Mouse (Mus musculus) olfactory bulb, adult 2 months (tissue): ENCODE measurements around the gene Sap30l. TPM values are rescaled to one million over a fixed set of nuclear protein-coding genes. Genes with fewer than 3 reads are reported as not detected.

Source experiments
- H3K27ac ChIP-seq: fragments of 200-500 bp; 2 replicates; pipeline ENCODE4 v1.5.1; 2012; ENCODE audit warnings: low read depth, low read length; ENCODE audit not compliant: insufficient read depth
- H3K4me1 ChIP-seq: fragments of 200-500 bp; 2 replicates; pipeline ENCODE4 v1.6.1; 2012; ENCODE audit warnings: low read length; ENCODE audit not compliant: control insufficient read depth, insufficient read depth
- H3K4me3 ChIP-seq: fragments of 200-500 bp; 2 replicates; pipeline ENCODE4 v1.5.1; 2012; ENCODE audit warnings: mild to moderate bottlenecking, low read depth, low read length, moderate library complexity; ENCODE audit not compliant: insufficient read depth
- CTCF ChIP-seq: fragments of 200-500 bp; IDR thresholded peaks from 2 replicates; pipeline ENCODE4 v1.5.1; 2012; ENCODE audit warnings: low read depth, mild to moderate bottlenecking, low read length, moderate library complexity; ENCODE audit not compliant: insufficient read depth
- POLR2A ChIP-seq: fragments of 200-500 bp; IDR thresholded peaks from 2 replicates; pipeline ENCODE4 v1.6.1; 2012; ENCODE audit warnings: mild to moderate bottlenecking, low read depth, low read length, moderate library complexity; ENCODE audit not compliant: insufficient read depth
- WGBS: fragments of 180-500 bp; shearing (Covaris S2); methylation state at CpG from one replicate; pipeline ENCODE4 v1.1.7; 2018; 5-methylcytosine and 5-hydroxymethylcytosine counted together
- polyA plus RNA-seq: library from polyadenylated mRNA; stranded (reverse); fragments of >200 nt; gene quantifications from 2 replicates; pipeline ENCODE4 v1.2.4, GENCODE M21; 2012; ENCODE audit warnings: low replicate concordance; ENCODE audit not compliant: missing spikeins, insufficient read depth, insufficient read length

Gene Sap30l
- polyA plus RNA-seq, result not detected in 2 replicates

DNA sequence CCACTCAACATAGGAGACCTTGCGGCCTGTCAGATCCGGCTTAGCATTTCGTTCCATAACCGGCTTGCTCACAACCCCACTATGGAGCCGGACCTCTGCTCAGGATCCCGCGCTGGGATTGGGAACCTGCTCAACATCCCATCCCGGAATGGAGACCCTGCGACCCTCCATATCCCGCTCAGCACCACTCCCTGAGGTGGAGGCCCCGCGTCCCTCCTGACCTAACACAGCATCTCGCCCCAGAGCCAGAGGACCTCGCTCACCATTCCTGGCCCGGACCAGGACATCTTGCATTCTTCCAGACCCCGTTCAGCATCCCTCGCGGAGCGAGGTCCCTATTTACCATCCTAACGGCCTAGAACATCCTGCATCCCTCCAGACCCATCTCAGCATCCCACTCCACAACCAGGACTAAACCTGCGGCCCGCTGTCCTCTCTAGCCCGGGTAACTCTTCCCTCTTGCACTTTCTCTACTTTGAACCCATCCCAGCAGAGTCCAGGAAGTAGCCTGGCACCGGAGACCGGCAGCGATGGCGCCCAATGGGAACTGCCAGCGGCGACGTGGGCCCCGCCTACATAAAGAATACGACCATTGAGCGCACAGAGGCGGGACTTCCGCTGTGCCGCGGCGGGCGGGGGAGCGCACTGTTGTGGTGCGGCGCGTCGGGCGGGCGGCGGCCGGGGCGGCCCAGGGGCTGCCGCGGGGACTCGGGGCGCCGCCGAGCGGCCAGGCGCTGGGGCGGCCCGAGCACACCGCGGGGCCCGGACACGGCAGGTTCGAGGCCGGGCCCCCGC, at the start of gene Sap30l:
TSS of gene Sap30l (plus strand) at position 667 of the 795 bp plus-strand sequence.
- WGBS, result 3% methylated on average over 65 of the region's 66 CpGs
- TF ChIP-seq POLR2A (0 out of 2 replicates have a peak, but pooled peaks have one; percentile 36), CTCF (no peak)
- Histone ChIP-seq H3K27ac (no peak within 1 kb of the TSS), H3K4me1 (peaks cover 12% of the 10 kb centered on the region), H3K4me3 (peak within 1 kb of the TSS; percentile 78)

DNA sequence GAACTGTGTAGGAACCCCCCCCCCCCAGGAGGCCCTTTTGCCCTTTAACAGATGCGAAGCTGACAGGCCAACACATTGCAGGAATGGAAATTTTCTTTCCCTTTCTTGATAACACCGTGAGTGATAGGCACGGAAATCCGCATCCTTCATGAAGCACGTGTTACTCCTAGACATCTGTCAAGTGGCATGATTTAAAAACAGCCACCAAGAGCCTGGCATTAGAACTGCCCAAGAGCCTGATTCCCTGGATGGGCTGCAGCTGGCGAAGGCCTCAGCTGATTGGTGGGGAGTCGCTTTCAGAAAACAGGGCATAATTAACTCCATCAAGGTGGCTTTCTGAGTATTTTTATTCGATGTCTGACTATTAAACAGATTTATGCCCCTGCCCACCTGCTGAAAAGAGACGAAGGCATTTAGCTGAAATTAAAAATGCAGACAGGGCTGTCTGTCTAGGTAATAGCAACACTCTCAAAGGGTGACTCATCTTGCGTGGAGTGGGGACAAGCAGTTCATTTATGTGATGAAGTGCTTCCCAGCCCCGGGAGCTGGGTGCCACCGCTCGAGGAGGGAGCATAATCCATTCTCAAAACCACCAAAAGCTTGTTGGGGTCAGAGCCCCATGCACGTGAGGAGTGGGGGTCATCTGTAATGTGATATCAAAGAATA, 47.8 kb upstream of the Sap30l start:
- H3K27ac ChIP-seq, result no peak overlapping the region
- no peak for TF ChIP-seq CTCF
- no peak for TF ChIP-seq POLR2A
- 52% methylated on average over 14 of the region's 14 CpGs for WGBS

DNA sequence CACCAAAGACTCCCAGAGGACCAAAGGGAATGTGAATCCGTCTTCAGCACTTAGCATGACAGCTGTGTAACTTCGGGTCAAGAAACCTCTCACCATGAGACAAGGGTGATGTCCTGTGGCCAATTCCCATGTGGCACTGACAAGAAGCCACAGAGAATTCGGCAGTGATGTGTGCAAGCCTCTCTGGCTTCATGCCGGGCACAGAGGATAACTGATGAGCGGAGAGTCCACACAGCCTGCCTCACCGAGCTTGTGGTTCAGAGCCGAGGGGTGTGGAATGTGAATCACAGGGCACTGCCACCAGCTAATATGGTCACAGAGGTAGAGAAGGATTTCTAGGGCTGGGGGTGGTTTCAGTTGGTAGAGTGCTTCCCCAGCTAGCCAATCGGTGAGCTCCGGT, 42.8 kb upstream of the Sap30l start:
- 89% methylated on average over 9 of the region's 9 CpGs for WGBS

More for the DNA sequence above, 47.8 kb upstream of the Sap30l start:
- H3K4me1 ChIP-seq, result peaks cover 28% of the 10 kb centered on the region
- H3K4me3 ChIP-seq, result no peak overlapping the region

GRCm38 (mm10) chr11:57760509-57761058, 40.9 kb upstream of the Sap30l start:
- Histone ChIP-seq H3K4me1 (peaks cover 4% of the 10 kb centered on the region), H3K4me3 (no peak overlapping the region), H3K27ac (no peak overlapping the region)
- no peak for TF ChIP-seq CTCF
- no peak for TF ChIP-seq POLR2A
- WGBS, result 25% methylated on average over 14 of the region's 14 CpGs

More for the DNA sequence above, 42.8 kb upstream of the Sap30l start:
- Histone ChIP-seq H3K27ac (no peak overlapping the region), H3K4me3 (no peak overlapping the region), H3K4me1 (peaks cover 8% of the 10 kb centered on the region)
- TF ChIP-seq POLR2A (no peak), CTCF (no peak)

GRCm38 (mm10) chr11:57761347-57761746, 40.1 kb upstream of the Sap30l start:
- TF ChIP-seq POLR2A (no peak), CTCF (no peak)
- Histone ChIP-seq H3K4me3 (no peak overlapping the region), H3K27ac (no peak overlapping the region), H3K4me1 (peaks cover 4% of the 10 kb centered on the region)
- 94% methylated on average over 4 of the region's 4 CpGs for WGBS

DNA sequence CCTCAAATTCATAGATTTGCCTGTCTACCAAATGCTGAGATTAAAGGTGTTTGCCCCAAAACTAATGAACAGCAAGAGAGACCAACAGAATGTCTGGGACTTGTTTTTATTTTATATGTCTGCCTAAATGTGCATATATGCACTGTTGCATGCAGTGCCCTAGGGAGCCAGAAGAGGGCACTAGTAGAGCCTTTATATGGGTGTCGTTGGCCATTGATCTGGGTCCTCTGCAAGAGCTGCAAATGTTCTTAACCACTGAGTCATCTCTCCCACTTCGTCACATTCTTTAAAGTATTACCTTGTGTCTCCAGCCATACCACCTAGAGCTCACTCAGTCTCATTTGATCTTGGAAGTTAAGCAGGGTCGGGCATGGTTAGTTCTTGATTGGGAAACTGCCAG, 37.3 kb upstream of the Sap30l start:
- Histone ChIP-seq H3K4me1 (peaks cover 4% of the 10 kb centered on the region), H3K4me3 (no peak overlapping the region), H3K27ac (no peak overlapping the region)
- WGBS, result 89% methylated on average over 3 of the region's 3 CpGs
- no peak for TF ChIP-seq POLR2A
- TF ChIP-seq CTCF, result no peak

DNA sequence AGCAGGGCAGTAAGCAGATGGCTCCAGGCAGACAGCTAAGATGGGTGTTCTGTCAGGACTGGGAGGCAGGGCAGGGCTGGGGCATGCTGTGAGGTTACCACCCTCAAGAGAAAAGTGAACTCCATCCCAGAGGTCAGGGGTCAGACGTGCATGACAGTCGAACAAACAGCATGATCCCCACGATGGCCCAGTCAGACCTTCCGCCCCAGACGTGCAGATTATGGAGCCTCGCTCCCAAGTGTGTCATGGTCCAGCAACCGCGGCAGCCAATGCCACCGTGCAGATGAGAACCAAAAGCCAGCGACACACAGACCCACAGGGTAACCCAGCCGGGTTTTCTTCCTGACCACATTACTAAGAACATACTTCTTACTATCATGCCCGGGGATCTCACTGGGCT, 34.8 kb upstream of the Sap30l start:
- Histone ChIP-seq H3K4me1 (no peaks in the 10 kb centered on the region), H3K4me3 (no peak overlapping the region), H3K27ac (no peak overlapping the region)
- no peak for TF ChIP-seq POLR2A
- no peak for TF ChIP-seq CTCF
- WGBS, result 75% methylated on average over 12 of the region's 12 CpGs

GRCm38 (mm10) chr11:57767171-57767570, 34.3 kb upstream of the Sap30l start:
- H3K4me1 ChIP-seq, result no peaks in the 10 kb centered on the region
- 66% methylated on average over 6 of the region's 6 CpGs for WGBS
- TF ChIP-seq POLR2A, result no peak
- TF ChIP-seq CTCF, result no peak
- H3K4me3 ChIP-seq, result no peak overlapping the region
- no peak overlapping the region for H3K27ac ChIP-seq

DNA sequence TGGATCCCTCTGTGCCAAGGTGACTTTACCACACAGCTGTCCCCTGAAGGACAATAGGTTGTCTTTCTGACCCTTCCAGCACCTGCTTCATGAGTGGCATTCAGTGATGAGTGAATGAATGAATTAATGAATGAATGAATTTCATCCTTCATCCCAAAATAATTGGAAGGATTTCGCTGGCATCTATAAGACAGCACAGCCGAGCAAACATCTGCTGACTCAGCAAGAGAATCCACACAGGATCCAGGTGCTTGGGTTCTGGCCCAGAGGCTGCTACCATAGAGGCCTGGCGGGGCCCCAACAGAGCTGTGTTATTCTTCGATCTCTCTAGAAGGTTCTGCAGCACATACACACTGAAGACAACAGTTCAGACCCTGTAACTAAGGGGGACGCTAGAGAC, 30.7 kb upstream of the Sap30l start:
- no peak overlapping the region for H3K27ac ChIP-seq
- H3K4me1 ChIP-seq, result peaks cover 8% of the 10 kb centered on the region
- TF ChIP-seq CTCF, result no peak
- TF ChIP-seq POLR2A, result no peak
- 83% methylated on average over 5 of the region's 5 CpGs for WGBS
- no peak overlapping the region for H3K4me3 ChIP-seq
